Mouse (Mus musculus): Measurements from ENCODE around the gene Fgfr2.

Gene Fgfr2

GRCm38 (mm10) chr7:132776338-132777111 is 346.6 kb downstream of the Fgfr2 start:
- no peak for DNase-seq (ENCODE audit: low spot score in 2 of 2)

DNA sequence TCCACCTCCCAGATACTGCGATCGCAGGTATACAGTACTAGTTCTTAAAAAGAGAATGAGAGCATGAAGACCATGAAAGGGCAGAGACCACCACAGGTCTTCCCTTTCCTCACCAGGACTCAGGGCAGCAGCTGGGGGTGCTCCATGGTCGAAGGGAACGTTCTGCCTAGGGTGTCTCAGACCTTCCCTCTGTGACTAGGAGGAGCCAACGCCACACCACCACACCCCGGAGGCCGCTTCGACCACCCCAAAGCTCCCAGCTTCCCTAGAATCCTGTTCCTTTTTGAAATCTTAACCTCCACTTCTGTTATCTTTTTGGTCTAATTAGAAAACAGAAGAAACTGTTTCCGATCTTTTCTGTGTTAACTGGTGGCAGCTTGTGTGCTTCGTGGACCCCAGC is 347.2 kb downstream of the Fgfr2 start:
- no peak for DNase-seq (ENCODE audit: low spot score in 2 of 2)

- DNase-seq (ENCODE audit: low spot score in 2 of 2) = no peak
These were observed 347.8 kb downstream of the Fgfr2 start for GRCm38 (mm10) chr7:132775333-132775732.

DNA sequence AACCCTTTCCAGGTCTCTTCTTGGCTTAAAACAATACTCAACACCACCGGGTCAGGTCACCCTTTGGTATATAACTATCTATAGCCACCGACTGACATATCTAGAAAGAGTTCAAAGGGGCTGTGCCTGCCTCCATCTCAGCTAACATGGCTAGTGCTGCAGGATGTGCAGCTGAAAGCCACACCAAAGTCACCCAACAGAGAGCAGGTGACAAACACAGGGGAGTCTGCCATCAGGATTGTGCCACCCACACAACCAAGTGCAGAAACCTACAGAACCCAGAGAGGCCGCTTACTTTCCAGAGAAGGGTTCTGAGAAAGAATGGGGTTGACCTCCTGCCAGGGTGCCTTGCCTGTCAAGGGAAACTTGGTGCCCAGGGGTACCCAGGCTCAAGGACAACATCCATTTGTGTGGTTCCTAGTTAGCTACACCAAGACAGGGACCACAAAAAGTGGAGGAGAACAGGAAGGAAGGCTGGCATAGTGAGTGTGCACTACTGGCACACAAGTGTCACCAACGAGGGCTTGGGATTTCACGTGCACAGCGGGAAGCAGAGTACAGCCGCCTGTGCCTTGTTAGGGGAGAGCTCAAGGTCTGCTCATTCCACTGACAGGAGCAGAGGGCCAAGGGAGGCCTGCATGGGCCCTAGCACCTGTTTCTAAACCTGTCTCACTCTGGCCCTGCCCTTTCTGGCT is 350.0 kb downstream of the Fgfr2 start:
- DNase-seq (ENCODE audit: low spot score in 2 of 2) = no peak

GRCm38 (mm10) chr7:132772440-132772839 is 350.7 kb downstream of the Fgfr2 start:
- DNase-seq (ENCODE audit: low spot score in 2 of 2) = no peak

- DNase-seq (ENCODE audit: low spot score in 2 of 2) = no peak
These were observed 354.4 kb downstream of the Fgfr2 start for GRCm38 (mm10) chr7:132768498-132769344.

GRCm38 (mm10) chr7:132767999-132768370 is 355.2 kb downstream of the Fgfr2 start:
- DNase-seq (ENCODE audit: low spot score in 2 of 2) = no peak

DNA sequence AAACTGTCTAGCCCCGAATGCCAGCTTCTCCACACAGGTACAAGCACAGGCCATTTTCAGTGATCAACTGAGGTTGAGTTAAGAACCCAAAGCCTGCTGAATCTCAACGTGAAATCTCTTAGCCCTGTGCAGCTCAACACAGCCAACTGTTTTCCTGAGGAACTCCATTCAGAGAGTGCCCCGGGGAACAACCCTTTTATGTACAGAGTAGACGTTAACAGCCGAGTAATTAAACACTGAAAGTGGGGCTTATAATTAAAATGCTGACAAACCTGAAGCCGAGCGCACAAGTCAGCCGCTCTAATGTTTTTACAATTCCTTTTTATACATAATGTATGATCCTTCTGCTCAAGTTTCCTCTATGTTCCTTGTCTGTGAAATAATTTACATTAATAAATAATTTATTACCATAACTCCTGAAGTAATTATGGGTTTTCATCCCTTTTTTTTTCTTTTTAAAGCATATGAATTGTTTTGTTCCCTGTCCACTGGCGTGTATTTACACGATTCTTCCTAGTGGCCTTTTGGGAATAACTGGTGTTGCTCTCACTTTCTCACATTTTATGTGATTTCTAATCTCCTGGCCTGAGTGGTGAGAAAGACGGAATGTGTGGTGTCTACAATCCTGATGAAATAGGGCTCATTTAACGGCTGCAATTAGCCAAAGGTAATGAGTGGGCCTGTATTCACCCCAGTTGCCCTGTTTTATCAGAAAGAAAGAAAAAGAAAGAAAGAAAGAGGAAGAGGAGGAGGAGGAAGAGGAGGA is 355.7 kb downstream of the Fgfr2 start:
- no peak for DNase-seq (ENCODE audit: low spot score in 2 of 2)

- DNase-seq (ENCODE audit: low spot score in 2 of 2) = no peak
These were observed 356.8 kb downstream of the Fgfr2 start for GRCm38 (mm10) chr7:132766235-132766871.

DNA sequence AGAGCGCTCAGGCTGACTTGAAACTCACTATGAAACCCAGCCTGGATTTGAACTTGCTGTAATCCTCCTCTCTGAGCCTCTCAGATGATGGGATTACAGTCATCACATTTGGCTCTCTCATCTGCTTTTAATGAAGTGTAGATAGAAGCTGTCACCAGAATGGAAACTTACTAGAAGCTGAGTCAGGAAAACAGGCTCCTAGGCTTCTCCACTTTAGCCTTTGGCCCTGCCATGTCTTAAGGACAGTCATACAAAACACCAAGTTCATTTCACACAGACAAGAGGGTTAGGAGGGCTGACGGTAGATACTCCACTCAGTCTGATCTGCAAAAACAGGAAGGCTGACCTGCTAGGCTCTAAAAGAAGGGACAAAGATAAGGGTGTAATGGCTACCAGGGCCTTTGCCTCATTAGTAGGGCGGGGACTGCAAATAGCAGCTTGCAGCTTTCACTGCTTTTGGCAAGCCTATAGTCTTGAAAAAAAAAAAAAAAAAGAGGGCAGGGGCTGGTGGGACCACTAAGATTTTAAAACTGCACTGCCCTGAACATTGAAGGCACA is 357.4 kb downstream of the Fgfr2 start:
- no peak for DNase-seq (ENCODE audit: low spot score in 2 of 2)

DNA sequence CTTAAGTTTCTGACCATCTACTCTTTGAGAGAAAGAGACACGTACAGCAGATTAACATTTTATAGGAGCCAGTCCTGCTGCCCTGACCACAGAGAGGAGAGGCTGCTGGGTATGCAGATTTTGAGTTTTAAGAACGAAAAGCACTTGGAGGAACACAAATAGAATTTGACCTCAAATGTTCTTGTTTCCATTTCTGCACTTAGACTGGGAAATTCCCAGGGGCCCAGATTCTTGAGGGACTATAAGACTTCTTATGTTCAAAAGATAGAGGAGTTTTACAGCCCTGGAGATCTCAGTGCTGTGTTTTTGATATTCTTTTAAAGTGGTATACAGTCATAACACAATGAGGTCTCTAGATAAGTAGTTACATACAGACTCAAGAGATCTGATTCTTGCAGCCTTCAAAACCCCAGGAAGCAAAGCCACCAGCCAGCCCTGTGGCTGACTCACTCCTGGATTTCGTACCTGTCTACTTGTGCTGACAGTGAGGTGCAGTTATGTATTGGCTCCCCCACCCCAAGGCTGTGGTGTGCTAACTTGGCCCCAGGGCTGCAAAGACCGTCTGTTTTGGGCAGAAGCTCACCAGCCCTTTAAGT is 358.2 kb downstream of the Fgfr2 start:
- DNase-seq (ENCODE audit: low spot score in 2 of 2) = no peak

DNA sequence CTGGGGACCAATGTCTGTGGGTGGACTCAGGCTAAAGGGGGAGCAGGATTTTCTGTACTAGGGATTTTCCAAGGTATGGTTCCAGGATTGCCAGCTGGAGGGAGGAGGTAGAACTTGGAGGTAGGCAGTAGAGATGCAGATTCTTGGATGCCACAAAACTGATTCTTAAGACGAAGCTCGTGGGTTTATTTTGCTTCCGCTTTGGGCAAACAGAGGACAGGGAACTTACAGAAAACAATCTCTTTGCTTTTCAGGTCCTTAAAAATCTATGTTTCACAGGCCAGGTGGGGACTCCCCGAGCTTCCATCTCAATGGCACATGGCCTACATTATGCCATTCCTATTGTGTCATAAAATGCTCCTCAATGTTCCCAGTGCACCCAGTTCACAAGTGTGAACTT is 358.8 kb downstream of the Fgfr2 start:
- DNase-seq (ENCODE audit: low spot score in 2 of 2) = no peak

- no peak for DNase-seq (ENCODE audit: low spot score in 2 of 2)
These were observed 359.2 kb downstream of the Fgfr2 start for GRCm38 (mm10) chr7:132763911-132764310.

- DNase-seq (ENCODE audit: low spot score in 2 of 2) = peak; percentile 63 to 81
These were observed 359.8 kb downstream of the Fgfr2 start for GRCm38 (mm10) chr7:132763351-132763750.

- no peak for DNase-seq (ENCODE audit: low spot score in 2 of 2)
These were observed 361.7 kb downstream of the Fgfr2 start for GRCm38 (mm10) chr7:132761409-132761808.

- DNase-seq (ENCODE audit: low spot score in 2 of 2) = no peak
These were observed 362.5 kb downstream of the Fgfr2 start for GRCm38 (mm10) chr7:132760589-132761180.

- DNase-seq (ENCODE audit: low spot score in 2 of 2) = no peak
These were observed 363.2 kb downstream of the Fgfr2 start for GRCm38 (mm10) chr7:132759926-132760325.

DNA sequence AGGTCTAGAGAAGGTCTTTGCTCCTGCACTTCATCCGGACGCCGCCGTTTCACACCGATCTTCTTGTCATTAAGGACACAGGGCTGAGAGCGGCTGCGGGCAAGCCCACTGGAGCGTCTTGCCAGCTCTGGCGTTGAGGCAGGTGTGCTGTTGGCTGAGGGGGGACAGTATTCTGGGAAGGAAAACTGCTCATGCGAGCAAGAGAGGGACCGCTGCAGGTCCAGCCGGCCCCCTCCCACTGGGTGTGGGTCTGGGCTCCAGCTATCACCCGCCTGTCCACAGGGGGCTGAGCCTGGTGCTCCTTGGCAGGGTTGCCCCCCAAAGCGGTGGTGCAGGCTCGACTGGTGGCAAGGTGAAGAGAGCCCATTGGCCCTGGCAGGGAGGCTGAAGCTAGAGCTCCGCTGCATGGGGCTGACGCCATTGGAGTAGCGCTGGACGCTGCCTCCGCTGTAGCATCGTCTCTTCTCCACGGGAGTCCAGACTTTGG is 363.7 kb downstream of the Fgfr2 start:
- no peak for DNase-seq (ENCODE audit: low spot score in 2 of 2)

GRCm38 (mm10) chr7:132758875-132759274 is 364.3 kb downstream of the Fgfr2 start:
- no peak for DNase-seq (ENCODE audit: low spot score in 2 of 2)

GRCm38 (mm10) chr7:132756325-132756724 is 366.8 kb downstream of the Fgfr2 start:
- DNase-seq (ENCODE audit: low spot score in 2 of 2) = no peak
